Comparison of ENCODE assay signal across 8 mouse cellular contexts in the genomic region with DNA sequence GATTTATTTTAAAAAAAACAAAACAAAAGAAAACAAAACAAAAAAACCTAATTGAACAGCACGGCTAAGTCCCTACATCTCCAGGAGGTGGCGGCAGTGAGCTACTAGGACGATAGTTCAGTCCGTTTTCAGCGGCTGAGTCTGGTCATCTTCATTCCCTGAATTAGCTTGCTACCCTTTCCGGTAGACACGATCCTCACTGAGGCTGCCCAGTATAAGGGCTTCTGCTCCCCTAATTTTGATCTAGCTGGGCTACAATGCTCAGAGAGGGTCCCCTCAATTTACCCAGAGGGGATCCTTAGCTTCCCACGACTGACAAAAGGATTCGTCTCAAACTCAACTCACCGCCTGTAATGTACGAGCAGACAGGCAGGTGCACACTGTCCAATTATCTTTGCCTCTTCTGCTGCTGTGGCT. TPM values are rescaled to one million over a fixed set of nuclear protein-coding genes. Genes with fewer than 3 reads are reported as not detected.
DNase-seq lines count a peak whose midpoint lies in the region; ATAC-seq and TF ChIP-seq lines count a peak whose summit lies in the region.

No protein-coding gene starts in this region.

- peak overlapping the region; percentile 55 for H3K4me2 ChIP-seq in hindbrain, embryonic 13.5 days

- 12% methylated on average over 11 of the region's 11 CpGs for WGBS in hindbrain, embryonic 13.5 days

- in situ Hi-C loops in Patski (cut with MboI; ENCODE audit: low pct_unique_long_range_greater_than_20kb) = no loop called here

- peak overlapping the region; percentile 61 for H3K9ac ChIP-seq in hindbrain, embryonic 13.5 days

- H3K27me3 ChIP-seq in Patski = no peaks in the 10 kb centered on the region
- no peaks in the 10 kb centered on the region for H3K27me3 ChIP-seq in hindbrain, embryonic 13.5 days

- H3K27ac ChIP-seq in hindbrain, embryonic 13.5 days = peak overlapping the region; percentile 66

- ATAC-seq in Patski = peak; percentile 78
- peak; percentile 34 for ATAC-seq in hindbrain, embryonic 13.5 days (ENCODE audit: low FRiP score)

- peak overlapping the region; percentile 31 for H3K4me3 ChIP-seq in hindbrain, embryonic 13.5 days

- no peaks in the 10 kb centered on the region for H3K36me3 ChIP-seq in hindbrain, embryonic 13.5 days

- CTCF ChIA-PET in Patski (lab: Charles Lee) = interaction anchor here (0.8 to 2.4 kb wide), 7 partner anchors 9 to 55 kb away, joined by 3 to 20 read pairs (median 5); no protein-coding TSS in a partner anchor

- TF ChIP-seq CTCF in Patski (IDR thresholded peaks at IDR 0.05) = peak; percentile 94

- H3K4me1 ChIP-seq in hindbrain, embryonic 13.5 days (replicated peaks) = peaks cover 25% of the 10 kb centered on the region

- no peak for DNase-seq in Patski (ENCODE audit: low read depth, low spot score)
- peak; percentile 74 for DNase-seq in cerebellum, adult 9-11 months
- DNase-seq in frontal cortex, postnatal 25 days (ENCODE audit: low spot score in 2 of 2) = peak; percentile 55 to 70
- peak; percentile 67 to 96 for DNase-seq in layer of hippocampus, postnatal 25 days (ENCODE audit: extremely low spot score in 1 of 2, low spot score in 1 of 2)
- DNase-seq in lung, postnatal 25 days (ENCODE audit: low spot score) = peak; percentile 70
- peak; percentile 98 for DNase-seq in retina, embryonic 14.5 days (ENCODE audit: low spot score)
- peak; percentile 66 to 77 for DNase-seq in thymus, postnatal 36 days

- POLR2A ChIA-PET in Patski (lab: Charles Lee) = no interaction called here

- H3K9me3 ChIP-seq in hindbrain, embryonic 13.5 days = no peaks in the 10 kb centered on the region

RNA-seq across cellular contexts. Expression of a gene that starts 21.8 kb away (rescaled TPM):
- 117 TPM for polyA plus RNA-seq in Patski (2021)
- polyA plus RNA-seq in hindbrain, embryonic 13.5 days (2015; fragmentation: Nextera tagmentation; extraction: Ambion mirVana) = 127 and 138 TPM in 2 replicates
- 100 to 1,000 TPM; 106 to 134 TPM for total RNA-seq in layer of hippocampus, postnatal 25 days (2021)

RNA-seq across cellular contexts. Expression of a gene that starts 57.1 kb away (rescaled TPM):
- 6.1 TPM for polyA plus RNA-seq in Patski (2021)
- 0.36 and 1.4 TPM in 2 replicates for polyA plus RNA-seq in hindbrain, embryonic 13.5 days (2015; fragmentation: Nextera tagmentation; extraction: Ambion mirVana)
- under 1 TPM; 0.44 to 0.70 TPM for total RNA-seq in layer of hippocampus, postnatal 25 days (2021)
